18 mouse cellular contexts compared by ENCODE assay signal in the genomic region with DNA sequence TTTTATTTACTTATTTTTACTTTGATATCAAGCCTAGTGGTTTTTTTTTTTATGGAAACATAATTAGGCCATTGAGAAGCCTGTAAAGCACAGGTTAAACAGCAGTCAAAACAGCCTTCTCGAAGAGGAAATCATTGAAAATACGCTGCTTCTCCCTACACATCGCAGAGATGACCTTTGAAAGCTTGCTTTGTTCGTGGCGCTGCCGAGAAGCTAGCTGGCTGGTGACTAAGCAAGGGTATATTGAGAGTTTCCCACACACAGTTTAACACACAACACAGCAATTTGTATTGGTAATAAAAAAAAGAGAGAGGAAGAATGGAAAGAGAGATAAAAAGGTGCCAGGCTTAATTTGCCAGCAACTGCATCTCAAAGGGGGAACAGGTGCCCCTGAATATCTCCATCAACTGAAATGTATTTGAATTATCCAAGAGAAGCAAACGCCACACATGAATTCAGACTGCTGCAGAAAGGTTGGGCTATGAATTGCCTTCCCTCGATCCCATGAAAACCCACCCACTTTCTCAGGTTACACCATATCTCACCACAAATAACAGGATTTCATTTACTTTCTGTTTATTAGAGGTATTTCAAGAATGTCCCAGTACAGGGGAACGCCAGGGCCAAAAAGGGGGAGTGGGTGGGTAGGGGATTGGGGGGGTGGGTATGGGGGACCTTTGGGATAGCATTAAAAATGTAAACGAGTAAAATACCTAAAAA.
DNase-seq lines count a peak whose midpoint lies in the region; ATAC-seq and TF ChIP-seq lines count a peak whose summit lies in the region.
"Had no signal": no experiment of that assay in that cellular context is flagged by ENCODE, and none has a peak within 500 bp of the region (broad histone marks: within the 10 kb centered on the region; RNA-seq: fewer than 3 reads in every experiment).

No protein-coding gene starts in this region.

- DNase-seq in forebrain, embryonic 14.5 days (ENCODE audit: low spot score), result peak; percentile 14
- no peak for DNase-seq in forebrain, embryonic 10.5 days (ENCODE audit: extremely low spot score, low spot score)
- DNase-seq in limb, embryonic 10.5 days (ENCODE audit: low spot score), result no peak
- DNase-seq in brain, adult 2 months (ENCODE audit: low read depth, low spot score), result peak; percentile 72
- DNase-seq in limb, embryonic 14.5 days (ENCODE audit: low spot score), result no peak
- DNase-seq in adipocyte (ENCODE audit: low spot score), result no peak
- DNase-seq in natural killer cell, adult 2 months (ENCODE audit: low spot score in 2 of 2), result no peak
- DNase-seq: adrenal gland, adult 8-10 months; cerebellum, adult 8-10 months; kidney, adult 2 months; lung, adult 18-20 months; retina, postnatal 1 day; thymus, postnatal 14 days had no signal

- no peak for ATAC-seq in forebrain, embryonic 14.5 days
- 0 out of 2 replicates have a peak, but pooled peaks have one; percentile 52 for ATAC-seq in limb, embryonic 12.5 days (ENCODE audit: insufficient number of reproducible peaks, insufficient read depth, low FRiP score, low TSS enrichment, low read depth)
- peak; percentile 53; the same call in 1 of the 2 replicates for ATAC-seq in limb, embryonic 14.5 days (ENCODE audit: low FRiP score, low read depth)

- WGBS in forebrain, embryonic 14.5 days, result 41% methylated on average over 10 of the region's 10 CpGs
- WGBS in forebrain, embryonic 10.5 days, result 68% methylated on average over 10 of the region's 10 CpGs
- 46% methylated on average over 10 of the region's 10 CpGs for WGBS in limb, embryonic 12.5 days
- 71% methylated on average over 10 of the region's 10 CpGs for WGBS in limb, embryonic 10.5 days
- WGBS in limb, embryonic 14.5 days, result 33% methylated on average over 10 of the region's 10 CpGs

- H3K36me3 ChIP-seq in forebrain, embryonic 14.5 days (ENCODE audit: control insufficient read depth, insufficient read depth, low read length), result no peaks in the 10 kb centered on the region
- H3K36me3 ChIP-seq in forebrain, embryonic 10.5 days (replicated peaks), result no peaks in the 10 kb centered on the region
- H3K36me3 ChIP-seq in limb, embryonic 12.5 days, result no peaks in the 10 kb centered on the region
- no peaks in the 10 kb centered on the region for H3K36me3 ChIP-seq in limb, embryonic 10.5 days
- no peaks in the 10 kb centered on the region for H3K36me3 ChIP-seq in limb, embryonic 14.5 days (ENCODE audit: control insufficient read depth, insufficient read depth, low read length)
- H3K36me3 ChIP-seq: heart, embryonic 15.5 days; hindbrain, embryonic 13.5 days; limb, embryonic 15.5 days; neural tube, embryonic 13.5 days had no signal

- no peak overlapping the region for H3K4me3 ChIP-seq in forebrain, embryonic 14.5 days (ENCODE audit: low read depth, low read length)
- H3K4me3 ChIP-seq in forebrain, embryonic 10.5 days, result no peak overlapping the region
- H3K4me3 ChIP-seq in limb, embryonic 12.5 days (replicated peaks), result no peak overlapping the region
- H3K4me3 ChIP-seq in limb, embryonic 10.5 days, result no peak overlapping the region
- no peak overlapping the region for H3K4me3 ChIP-seq in limb, embryonic 14.5 days (replicated peaks; ENCODE audit: low read length)
- H3K4me3 ChIP-seq: heart, embryonic 15.5 days; hindbrain, embryonic 13.5 days; limb, embryonic 15.5 days; neural tube, embryonic 13.5 days had no signal

- no peak overlapping the region for H3K27ac ChIP-seq in forebrain, embryonic 14.5 days (ENCODE audit: low read depth, low read length)
- no peak overlapping the region for H3K27ac ChIP-seq in forebrain, embryonic 10.5 days
- peak overlapping the region; percentile 56; the same call in 1 of the 2 replicates for H3K27ac ChIP-seq in limb, embryonic 12.5 days
- H3K27ac ChIP-seq in limb, embryonic 10.5 days, result no peak overlapping the region
- no peak overlapping the region for H3K27ac ChIP-seq in limb, embryonic 14.5 days (replicated peaks; ENCODE audit: low read depth, low read length)
- H3K27ac ChIP-seq: heart, embryonic 15.5 days; hindbrain, embryonic 13.5 days; limb, embryonic 15.5 days; neural tube, embryonic 13.5 days had no signal

- no peak overlapping the region for H3K9ac ChIP-seq in forebrain, embryonic 14.5 days (ENCODE audit: low read length)
- H3K9ac ChIP-seq in limb, embryonic 12.5 days (replicated peaks), result no peak overlapping the region
- no peak overlapping the region for H3K9ac ChIP-seq in limb, embryonic 14.5 days (ENCODE audit: low read depth, low read length, severe bottlenecking)
- H3K9ac ChIP-seq: heart, embryonic 15.5 days; hindbrain, embryonic 13.5 days; limb, embryonic 15.5 days; neural tube, embryonic 13.5 days had no signal

- TF ChIP-seq POLR2A in limb, embryonic 14.5 days (IDR thresholded peaks at IDR 0.05; ENCODE audit: borderline replicate concordance, extremely low read depth, insufficient read depth, insufficient read length), result no peak

- H3K4me2 ChIP-seq in forebrain, embryonic 14.5 days (ENCODE audit: low read length), result no peak overlapping the region
- H3K4me2 ChIP-seq in limb, embryonic 12.5 days, result 0 out of 2 replicates have a peak overlapping the region, but pooled peaks have one; percentile 13
- H3K4me2 ChIP-seq in limb, embryonic 14.5 days (replicated peaks; ENCODE audit: low read depth, low read length, severe bottlenecking), result peak overlapping the region; percentile 26; the same call in 1 of the 2 replicates
- H3K4me2 ChIP-seq: heart, embryonic 15.5 days; hindbrain, embryonic 13.5 days; limb, embryonic 15.5 days; neural tube, embryonic 13.5 days had no signal

- H3K27me3 ChIP-seq in forebrain, embryonic 14.5 days (replicated peaks; ENCODE audit: control insufficient read depth, insufficient read depth, low read length), result no peaks in the 10 kb centered on the region
- H3K27me3 ChIP-seq in forebrain, embryonic 10.5 days (ENCODE audit: poor library complexity, severe bottlenecking), result no peaks in the 10 kb centered on the region
- no peaks in the 10 kb centered on the region for H3K27me3 ChIP-seq in limb, embryonic 12.5 days
- H3K27me3 ChIP-seq in limb, embryonic 10.5 days (ENCODE audit: low read depth, poor library complexity, severe bottlenecking), result no peaks in the 10 kb centered on the region
- no peaks in the 10 kb centered on the region for H3K27me3 ChIP-seq in limb, embryonic 14.5 days (ENCODE audit: control insufficient read depth, insufficient read depth, low read length)
- H3K27me3 ChIP-seq: heart, embryonic 15.5 days; hindbrain, embryonic 13.5 days; limb, embryonic 15.5 days; neural tube, embryonic 13.5 days had no signal

- no peaks in the 10 kb centered on the region for H3K4me1 ChIP-seq in forebrain, embryonic 14.5 days (ENCODE audit: control insufficient read depth, insufficient read depth, low read length)
- 0 out of 2 replicates have a peak, but pooled peaks cover 5% of the 10 kb centered on the region for H3K4me1 ChIP-seq in forebrain, embryonic 10.5 days
- H3K4me1 ChIP-seq in limb, embryonic 12.5 days (replicated peaks), result peaks cover 9% of the 10 kb centered on the region
- H3K4me1 ChIP-seq in limb, embryonic 10.5 days, result peaks cover 3% of the 10 kb centered on the region; the same call in 1 of the 2 replicates
- peaks cover 4% of the 10 kb centered on the region; the same call in 1 of the 2 replicates for H3K4me1 ChIP-seq in limb, embryonic 14.5 days (ENCODE audit: control insufficient read depth, insufficient read depth, low read length)
- H3K4me1 ChIP-seq: heart, embryonic 15.5 days; hindbrain, embryonic 13.5 days; limb, embryonic 15.5 days had no signal

- H3K9me3 ChIP-seq in forebrain, embryonic 14.5 days (replicated peaks; ENCODE audit: control insufficient read depth, low read length), result no peaks in the 10 kb centered on the region
- H3K9me3 ChIP-seq in forebrain, embryonic 10.5 days, result no peaks in the 10 kb centered on the region
- no peaks in the 10 kb centered on the region for H3K9me3 ChIP-seq in limb, embryonic 12.5 days
- no peaks in the 10 kb centered on the region for H3K9me3 ChIP-seq in limb, embryonic 10.5 days (replicated peaks)
- H3K9me3 ChIP-seq in limb, embryonic 14.5 days (ENCODE audit: control insufficient read depth, low read length), result no peaks in the 10 kb centered on the region
- H3K9me3 ChIP-seq: heart, embryonic 15.5 days; hindbrain, embryonic 13.5 days; limb, embryonic 15.5 days; neural tube, embryonic 13.5 days had no signal

Comparison
In these comparisons a context has a peak if more than half of its experiments do, and no peak if none do; other contexts are left out.
1. DNase-seq: peak in forebrain, embryonic 14.5 days (single experiment) and brain, adult 2 months (single experiment); none in forebrain, embryonic 10.5 days (single experiment), limb, embryonic 10.5 days (single experiment), limb, embryonic 14.5 days (single experiment), adipocyte (single experiment) and natural killer cell, adult 2 months (0 of 2).